Mouse (Mus musculus) midbrain, embryonic 16.5 days (tissue): ENCODE data around the gene Slc25a11. TPM values are rescaled to one million over a fixed set of nuclear protein-coding genes. Genes with fewer than 3 reads are reported as not detected.

Source experiments
- ATAC-seq: fragments of 200-750 bp; cut with Nextera tagmentation; 2 replicates; pipeline ENCODE4 v1.8.0; 2017; ENCODE audit warnings: moderate TSS enrichment
- H3K27ac ChIP-seq: fragments of 300-500 bp; sonication (generic); 2 replicates; pipeline ENCODE4 v1.5.1; 2014; ENCODE audit warnings: mild to moderate bottlenecking, low read length, mixed read lengths
- H3K27me3 ChIP-seq: fragments of 300-500 bp; sonication (generic); 2 replicates; pipeline ENCODE4 v1.6.1; 2014; ENCODE audit warnings: low read depth, low read length, mixed read lengths; ENCODE audit not compliant: control insufficient read depth, insufficient read depth
- H3K36me3 ChIP-seq: fragments of 300-500 bp; sonication (generic); 2 replicates; pipeline ENCODE4 v1.6.1; 2014; ENCODE audit warnings: mild to moderate bottlenecking, low read length, moderate library complexity, mixed read lengths; ENCODE audit not compliant: control insufficient read depth, insufficient read depth
- H3K4me1 ChIP-seq: fragments of 300-500 bp; sonication (generic); 2 replicates; pipeline ENCODE4 v1.6.1; 2014; ENCODE audit warnings: mild to moderate bottlenecking, low read length, mixed read lengths; ENCODE audit not compliant: control insufficient read depth, insufficient read depth
- H3K4me2 ChIP-seq: fragments of 300-500 bp; sonication (generic); 2 replicates; pipeline ENCODE4 v1.6.1; 2014; ENCODE audit warnings: mild to moderate bottlenecking, low read length, mixed read lengths
- H3K4me3 ChIP-seq: fragments of 300-500 bp; sonication (generic); 2 replicates; pipeline ENCODE4 v1.5.1; 2014; ENCODE audit warnings: low read depth, mild to moderate bottlenecking, low read length, moderate library complexity, mixed read lengths
- H3K9ac ChIP-seq: fragments of 300-500 bp; sonication (generic); 2 replicates; pipeline ENCODE4 v1.6.1; 2014; ENCODE audit warnings: low read depth, low read length, mixed read lengths
- H3K9me3 ChIP-seq: fragments of 300-500 bp; sonication (generic); replicated peaks from 2 replicates; pipeline ENCODE4 v1.6.1; 2014; ENCODE audit warnings: mild to moderate bottlenecking, low read length, mixed read lengths; ENCODE audit not compliant: control insufficient read depth, poor library complexity, severe bottlenecking
- WGBS: fragments of 180-500 bp; shearing (Covaris S2); extraction: QIAGEN DNeasy Blood & Tissue Kit; methylation state at CpG from one replicate; pipeline ENCODE4 v1.1.7; 2014; 5-methylcytosine and 5-hydroxymethylcytosine counted together
- polyA plus RNA-seq: library from polyadenylated mRNA; unstranded; fragments of >200 nt; fragmentation: Nextera tagmentation; extraction: Ambion mirVana; gene quantifications from 2 replicates; pipeline ENCODE4 v1.2.1, GENCODE M21; 2015

The Slc25a11 gene
- polyA plus RNA-seq, 1 experiment from 2014 or later, result 174 TPM

DNA sequence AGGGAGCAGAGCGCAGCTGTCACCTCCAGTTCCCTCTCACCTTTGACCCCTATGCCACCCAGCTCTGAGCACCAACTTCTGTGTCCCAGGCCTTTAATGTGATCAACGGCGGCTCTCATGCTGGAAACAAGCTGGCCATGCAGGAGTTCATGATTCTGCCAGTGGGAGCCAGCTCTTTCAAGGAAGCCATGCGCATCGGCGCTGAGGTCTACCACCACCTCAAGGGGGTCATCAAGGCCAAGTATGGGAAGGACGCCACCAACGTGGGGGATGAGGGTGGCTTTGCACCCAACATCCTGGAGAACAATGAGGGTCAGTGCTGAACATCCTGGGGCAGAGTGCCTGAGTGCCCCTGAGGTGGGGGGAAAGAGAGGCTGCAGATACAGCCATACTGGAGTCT is 13.3 kb upstream of the Slc25a11 start:
- Histone ChIP-seq H3K4me3 (no peak overlapping the region), H3K36me3 (peaks cover 11% of the 10 kb centered on the region), H3K4me2 (no peak overlapping the region), H3K4me1 (peaks cover 10% of the 10 kb centered on the region; the same call in 1 of the 2 replicates), H3K27me3 (no peaks in the 10 kb centered on the region), H3K9ac (no peak overlapping the region), H3K9me3 (no peaks in the 10 kb centered on the region), H3K27ac (no peak overlapping the region)
- WGBS, result 93% methylated on average over 8 of the region's 8 CpGs
- no peak for ATAC-seq

DNA sequence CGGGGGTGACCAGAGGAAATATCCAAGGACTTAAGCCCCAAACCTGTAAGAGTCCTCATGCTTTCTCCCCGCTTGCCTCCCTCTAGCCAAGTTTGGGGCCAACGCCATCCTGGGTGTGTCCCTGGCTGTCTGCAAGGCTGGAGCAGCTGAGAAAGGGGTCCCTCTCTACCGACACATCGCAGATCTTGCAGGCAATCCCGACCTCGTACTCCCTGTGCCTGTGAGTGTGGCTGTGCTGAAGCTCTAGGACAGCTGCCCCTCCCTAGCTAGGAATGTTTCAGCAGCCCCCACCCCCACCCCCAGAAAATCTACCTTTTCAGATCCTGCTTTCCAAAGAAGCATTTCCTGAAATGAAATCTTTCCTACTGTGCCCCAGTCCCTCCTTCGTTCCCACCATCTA is 11.7 kb upstream of the Slc25a11 start:
- Histone ChIP-seq H3K9me3 (no peaks in the 10 kb centered on the region), H3K36me3 (peaks cover 5% of the 10 kb centered on the region), H3K4me3 (no peak overlapping the region), H3K27me3 (no peaks in the 10 kb centered on the region), H3K27ac (no peak overlapping the region), H3K4me1 (peaks cover 14% of the 10 kb centered on the region; the same call in 1 of the 2 replicates), H3K4me2 (no peak overlapping the region), H3K9ac (no peak overlapping the region)
- WGBS, result 81% methylated on average over 8 of the region's 8 CpGs
- ATAC-seq, result no peak

GRCm38 (mm10) chr11:70658521-70658920 is 11.2 kb upstream of the Slc25a11 start:
- Histone ChIP-seq H3K9ac (no peak overlapping the region), H3K4me2 (no peak overlapping the region), H3K36me3 (peaks cover 3% of the 10 kb centered on the region; the same call in 1 of the 2 replicates), H3K27me3 (no peaks in the 10 kb centered on the region), H3K27ac (no peak overlapping the region), H3K9me3 (no peaks in the 10 kb centered on the region), H3K4me3 (no peak overlapping the region), H3K4me1 (peaks cover 14% of the 10 kb centered on the region; the same call in 1 of the 2 replicates)
- WGBS, result 91% methylated on average over 5 of the region's 5 CpGs
- no peak for ATAC-seq

- H3K4me1 ChIP-seq, result peaks cover 17% of the 10 kb centered on the region
- no peak for ATAC-seq
- H3K4me2 ChIP-seq, result no peak overlapping the region
- H3K36me3 ChIP-seq, result peaks cover 2% of the 10 kb centered on the region; the same call in 1 of the 2 replicates
- no peaks in the 10 kb centered on the region for H3K9me3 ChIP-seq
- WGBS, result 65% methylated on average over 9 of the region's 9 CpGs
- no peak overlapping the region for H3K4me3 ChIP-seq
- H3K27me3 ChIP-seq, result no peaks in the 10 kb centered on the region
- no peak overlapping the region for H3K9ac ChIP-seq
- no peak overlapping the region for H3K27ac ChIP-seq
Observed at GRCm38 (mm10) chr11:70657991-70658390, 10.7 kb upstream of the Slc25a11 start.

DNA sequence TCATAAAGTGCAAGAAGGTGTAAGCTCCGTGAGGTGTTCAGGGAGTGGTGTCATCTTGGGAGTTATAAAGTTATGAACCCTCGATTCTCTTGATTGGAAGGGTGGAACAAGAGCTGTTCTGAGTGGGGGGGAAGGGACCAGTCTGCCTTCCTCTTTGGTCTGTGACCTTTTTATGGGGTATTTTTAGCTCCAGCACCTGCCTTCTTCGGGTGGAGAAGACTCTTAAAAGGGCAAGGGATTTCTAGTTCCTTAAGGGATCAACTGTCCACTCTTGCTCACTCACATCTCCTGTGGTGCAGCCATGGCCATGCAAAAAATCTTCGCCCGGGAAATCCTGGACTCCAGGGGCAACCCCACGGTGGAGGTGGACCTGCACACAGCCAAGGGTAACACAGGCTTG is 10.3 kb upstream of the Slc25a11 start:
- no peak overlapping the region for H3K4me3 ChIP-seq
- H3K27ac ChIP-seq, result no peak overlapping the region
- WGBS, result 52% methylated on average over 6 of the region's 6 CpGs
- no peaks in the 10 kb centered on the region; the same call in 1 of the 2 replicates for H3K36me3 ChIP-seq
- no peaks in the 10 kb centered on the region for H3K27me3 ChIP-seq
- H3K9ac ChIP-seq, result no peak overlapping the region
- H3K4me1 ChIP-seq, result peaks cover 21% of the 10 kb centered on the region
- ATAC-seq, result no peak
- H3K9me3 ChIP-seq, result no peaks in the 10 kb centered on the region
- H3K4me2 ChIP-seq, result no peak overlapping the region

DNA sequence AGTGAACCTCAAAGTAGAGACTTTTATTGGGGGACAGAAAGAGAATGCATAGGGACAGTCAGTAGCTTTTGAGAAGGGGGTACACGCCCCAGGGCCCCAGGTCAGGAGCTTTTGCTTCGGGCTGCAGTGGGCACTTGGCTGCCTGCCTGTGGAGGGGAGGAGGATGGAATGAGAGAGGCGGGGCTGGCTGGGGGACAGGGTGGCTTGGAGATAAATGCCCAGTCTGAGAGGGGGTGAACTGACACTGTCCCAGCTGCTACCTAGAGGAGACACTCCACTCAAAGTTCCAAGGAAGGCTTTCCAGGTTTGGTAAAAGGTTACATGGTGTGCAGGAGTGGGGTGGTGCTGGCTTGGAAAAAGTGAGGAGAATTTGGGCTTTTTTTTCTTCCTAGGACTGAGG is 9.7 kb upstream of the Slc25a11 start, which contains the start of gene Eno3:
Eno3 (plus strand) TSS at position 239 of the 400 bp plus-strand sequence.
- Histone ChIP-seq H3K9ac (peak within 1 kb of the TSS; percentile 59), H3K36me3 (no peaks in the 10 kb centered on the region), H3K27me3 (no peaks in the 10 kb centered on the region), H3K4me1 (peaks cover 27% of the 10 kb centered on the region), H3K9me3 (no peaks in the 10 kb centered on the region), H3K27ac (no peak within 1 kb of the TSS), H3K4me3 (peak within 1 kb of the TSS; percentile 95), H3K4me2 (peak within 1 kb of the TSS; percentile 83)
- 15% methylated on average over 3 of the region's 3 CpGs for WGBS
- ATAC-seq, result no peak

DNA sequence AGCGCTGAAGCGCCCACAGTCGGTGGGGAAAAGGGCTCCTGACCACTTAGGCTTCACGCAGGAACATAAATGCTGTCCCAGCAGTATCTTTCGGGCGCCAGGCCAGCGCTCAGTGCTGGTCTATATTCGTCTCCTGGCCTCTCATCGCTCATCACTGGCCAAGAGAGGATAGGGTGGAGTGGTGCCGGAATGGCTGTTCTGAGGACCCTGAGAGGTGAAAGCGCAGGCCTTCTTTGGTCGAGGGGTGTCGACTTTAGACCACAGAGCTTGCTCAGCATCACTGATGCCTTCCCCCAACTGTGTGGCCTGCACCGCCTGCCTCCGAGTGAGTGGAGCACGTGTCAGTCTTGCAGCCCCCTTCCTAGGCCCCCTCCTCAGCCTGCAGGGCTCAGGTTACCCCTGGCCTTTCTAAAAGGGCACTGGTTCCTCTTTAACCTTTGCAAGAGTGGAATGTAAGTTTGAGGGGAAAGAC is 9.2 kb upstream of the Slc25a11 start:
- Histone ChIP-seq H3K9me3 (no peaks in the 10 kb centered on the region), H3K4me2 (peak overlapping the region; percentile 83), H3K9ac (0 out of 2 replicates have a peak overlapping the region, but pooled peaks have one; percentile 21), H3K27me3 (no peaks in the 10 kb centered on the region), H3K4me1 (peaks cover 29% of the 10 kb centered on the region), H3K36me3 (peaks cover under 1% of the 10 kb centered on the region; the same call in 1 of the 2 replicates), H3K4me3 (peak overlapping the region; percentile 95; the same call in 1 of the 2 replicates), H3K27ac (no peak overlapping the region)
- no peak for ATAC-seq
- 8% methylated on average over 16 of the region's 16 CpGs for WGBS

- Histone ChIP-seq H3K4me1 (peaks cover 29% of the 10 kb centered on the region), H3K27ac (peak overlapping the region; percentile 95), H3K9me3 (no peaks in the 10 kb centered on the region), H3K27me3 (no peaks in the 10 kb centered on the region), H3K9ac (peak overlapping the region; percentile 59), H3K4me3 (peak overlapping the region; percentile 95), H3K36me3 (peaks cover 5% of the 10 kb centered on the region), H3K4me2 (peak overlapping the region; percentile 83)
- ATAC-seq, result no peak
- under 1% methylated on average over 61 of the region's 61 CpGs for WGBS
Observed at GRCm38 (mm10) chr11:70655571-70656455, 8.5 kb upstream of the Slc25a11 start.
